ENCODE assay signal across 10 mouse cellular contexts in genomic region chr11:59309106-59309805, GRCm38 (mm10). TPM values are rescaled to one million over a fixed set of nuclear protein-coding genes. Genes with fewer than 3 reads are reported as not detected.
DNase-seq lines count a peak whose midpoint lies in the region; ATAC-seq and TF ChIP-seq lines count a peak whose summit lies in the region.
"Had no signal": no experiment of that assay in that cellular context is flagged by ENCODE, and none has a peak within 500 bp of the region (broad histone marks: within the 10 kb centered on the region; RNA-seq: fewer than 3 reads in every experiment).

No protein-coding gene starts in this region.

- DNase-seq in kidney, adult 11 months = no peak
- peak; percentile 56 for DNase-seq in ZHBTc4 (ENCODE audit: low read depth, low spot score)
- peak; percentile 53 to 70 for DNase-seq in heart, adult 2 months
- DNase-seq in kidney, postnatal 4 days = peak; percentile 65 to 81
- no peak for DNase-seq in layer of hippocampus, adult 11-12 months (ENCODE audit: low spot score)
- DNase-seq in frontal cortex, postnatal 36 days (ENCODE audit: low spot score in 2 of 2) = no peak

- H3K27me3 ChIP-seq in kidney, embryonic 14.5 days (ENCODE audit: control insufficient read depth, insufficient read depth, low read length) = peaks cover 43% of the 10 kb centered on the region
- H3K27me3 ChIP-seq in heart, adult 2 months (ENCODE audit: control insufficient read depth, insufficient read depth, low read length) = no peaks in the 10 kb centered on the region
- peaks cover 38% of the 10 kb centered on the region for H3K27me3 ChIP-seq in stomach, embryonic 15.5 days (replicated peaks)
- H3K27me3 ChIP-seq: Patski had no signal

- peak; percentile 73 for ATAC-seq in kidney, embryonic 14.5 days (ENCODE audit: low FRiP score, low TSS enrichment)
- ATAC-seq in stomach, embryonic 15.5 days (ENCODE audit: insufficient read depth, low FRiP score, low read depth) = peak; percentile 65
- ATAC-seq: Patski had no signal

- TF ChIP-seq EP300 in heart, adult 2 months (IDR thresholded peaks at IDR 0.05; ENCODE audit: insufficient read depth, low read depth, low read length) = no peak

- H3K4me2 ChIP-seq in kidney, embryonic 14.5 days (replicated peaks; ENCODE audit: low read depth, low read length) = peak overlapping the region; percentile 24; the same call in 1 of the 2 replicates
- peak overlapping the region; percentile 93 for H3K4me2 ChIP-seq in stomach, embryonic 15.5 days

- H3K4me1 ChIP-seq in kidney, embryonic 14.5 days (ENCODE audit: control insufficient read depth, insufficient read depth, low read length) = peaks cover 43% of the 10 kb centered on the region
- peaks cover 2% of the 10 kb centered on the region; the same call in 1 of the 2 replicates for H3K4me1 ChIP-seq in heart, adult 2 months (ENCODE audit: control insufficient read depth, insufficient read depth, low read length)
- H3K4me1 ChIP-seq in stomach, embryonic 15.5 days = peaks cover 67% of the 10 kb centered on the region

- H3K9ac ChIP-seq in kidney, embryonic 14.5 days (ENCODE audit: low read depth, low read length) = peak overlapping the region; percentile 31
- no peak overlapping the region for H3K9ac ChIP-seq in heart, adult 2 months (ENCODE audit: low read depth, low read length)
- no peak overlapping the region for H3K9ac ChIP-seq in stomach, embryonic 15.5 days

- no peak for TF ChIP-seq CTCF in heart, adult 2 months (IDR thresholded peaks at IDR 0.05)

- H3K27ac ChIP-seq in kidney, embryonic 14.5 days (ENCODE audit: low read depth, low read length) = peak overlapping the region; percentile 67; the same call in 1 of the 2 replicates
- H3K27ac ChIP-seq in heart, adult 2 months = peak overlapping the region; percentile 65
- H3K27ac ChIP-seq in stomach, embryonic 15.5 days = peak overlapping the region; percentile 62; the same call in 1 of the 2 replicates

- 0 out of 2 replicates have a peak, but pooled peaks cover 3% of the 10 kb centered on the region for H3K79me2 ChIP-seq in heart, adult 2 months (replicated peaks; ENCODE audit: control insufficient read depth, insufficient read depth, low read length)

- no peaks in the 10 kb centered on the region for H3K9me3 ChIP-seq in kidney, embryonic 14.5 days (ENCODE audit: control insufficient read depth, low read length)
- no peaks in the 10 kb centered on the region for H3K9me3 ChIP-seq in stomach, embryonic 15.5 days

- intact Hi-C loops in heart, adult 2 months (cut with DNase I) = loop anchor here (2.0 to 5.0 kb wide), 3 partner anchors 22 to 258 kb away; no protein-coding TSS in a partner anchor

- H3K36me3 ChIP-seq in kidney, embryonic 14.5 days (ENCODE audit: control insufficient read depth, insufficient read depth, low read length) = no peaks in the 10 kb centered on the region
- no peaks in the 10 kb centered on the region for H3K36me3 ChIP-seq in heart, adult 2 months (ENCODE audit: control insufficient read depth, insufficient read depth, low read length)
- H3K36me3 ChIP-seq in stomach, embryonic 15.5 days = no peaks in the 10 kb centered on the region

- no peak overlapping the region; the same call in 1 of the 2 replicates for H3K4me3 ChIP-seq in kidney, embryonic 14.5 days (ENCODE audit: low read length)
- H3K4me3 ChIP-seq in heart, adult 2 months = no peak overlapping the region
- H3K4me3 ChIP-seq in stomach, embryonic 15.5 days (replicated peaks) = no peak overlapping the region

- no peak for TF ChIP-seq POLR2A in heart, adult 2 months (IDR thresholded peaks at IDR 0.05; ENCODE audit: insufficient read depth, low read depth, low read length)

- 9% methylated on average over 12 of the region's 12 CpGs for WGBS in kidney, embryonic 14.5 days
- 40% methylated on average over 12 of the region's 12 CpGs for WGBS in heart, adult 2 months
- 18% methylated on average over 12 of the region's 12 CpGs for WGBS in stomach, embryonic 15.5 days

RNA-seq across cellular contexts. Expression of gene Wnt9a, which starts 2.5 kb away (rescaled TPM):
- polyA plus RNA-seq in kidney, embryonic 14.5 days (2014; fragmentation: Nextera tagmentation; extraction: Ambion mirVana) = 0.64 and 0.85 TPM in 2 replicates
- total RNA-seq in heart, adult 2 months (2021) = 1 to 10 TPM; 4.3 to 4.6 TPM
- 4.6 and 7.2 TPM in 2 replicates for polyA plus RNA-seq in heart, adult 2 months (2012; rRNA removed)
- polyA plus RNA-seq in stomach, embryonic 15.5 days (2015; fragmentation: Nextera tagmentation; extraction: Ambion mirVana) = 4.9 and 5.3 TPM in 2 replicates

RNA-seq across cellular contexts. Expression of gene Wnt3a, which starts 18.7 kb away (rescaled TPM):
- not detected in 2 replicates for polyA plus RNA-seq in kidney, embryonic 14.5 days (2014; fragmentation: Nextera tagmentation; extraction: Ambion mirVana)
- not detected for total RNA-seq in heart, adult 2 months (2021)
- not detected in 2 replicates for polyA plus RNA-seq in heart, adult 2 months (2012; rRNA removed)
- 0.15 and 0.23 TPM in 2 replicates for polyA plus RNA-seq in stomach, embryonic 15.5 days (2015; fragmentation: Nextera tagmentation; extraction: Ambion mirVana)
- polyA plus RNA-seq: large intestine, adult 2 months; Patski had no signal

Comparison
In these comparisons a context has a peak if more than half of its experiments do, and no peak if none do; other contexts are left out.
1. DNase-seq: peak in ZHBTc4 (single experiment), heart, adult 2 months (2 of 2) and kidney, postnatal 4 days (2 of 2); none in kidney, adult 11 months (single experiment), layer of hippocampus, adult 11-12 months (single experiment) and frontal cortex, postnatal 36 days (0 of 2).
2. Peak in every context shown above with its lines, with median percentiles within 50 percentile points of each other: H3K27ac ChIP-seq.